Mouse (Mus musculus) Muller cell, postnatal 12 days (primary cell): Measurements from ENCODE around the gene Clptm1l.

Source experiments
- DNase-seq: peaks from one replicate; pipeline ENCODE4 v3.0.0-alpha.2; 2015; ENCODE audit errors: inconsistent ontology term

Gene Clptm1l

DNA sequence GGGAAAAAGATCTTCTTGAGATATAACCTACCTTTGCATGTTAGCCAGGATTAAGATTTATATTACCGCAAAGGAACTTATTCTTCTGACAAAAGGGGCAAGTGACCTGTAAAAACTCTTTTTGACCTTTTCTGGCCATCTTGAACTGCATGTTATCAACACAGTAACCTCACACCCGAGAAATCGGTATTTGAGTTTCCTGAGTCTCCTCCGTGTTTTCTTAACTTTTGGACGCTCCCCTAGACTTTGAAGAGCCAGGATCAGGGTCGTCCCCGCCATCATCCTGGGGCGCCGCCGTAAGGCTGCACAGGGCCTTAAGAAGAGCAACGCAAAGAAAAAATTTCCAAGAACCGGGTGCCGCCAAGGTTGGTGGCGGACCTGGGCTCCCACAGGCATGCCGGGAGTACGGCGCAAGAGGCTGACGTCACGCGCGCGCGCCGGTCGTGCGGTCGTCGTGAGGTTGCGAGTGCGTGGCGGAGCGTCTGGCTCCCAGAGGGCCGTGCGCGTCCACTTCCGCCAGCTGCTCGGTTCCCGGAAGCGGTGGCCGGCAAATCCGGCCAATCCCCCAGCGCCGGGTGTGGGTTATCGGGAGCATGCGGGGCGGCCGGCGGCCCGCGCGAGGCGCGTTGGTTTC, at the start of gene Clptm1l:
TSS of gene Clptm1l (plus strand) at position 485 of the 634 bp plus-strand sequence.
- DNase-seq, result peak; percentile 97

DNA sequence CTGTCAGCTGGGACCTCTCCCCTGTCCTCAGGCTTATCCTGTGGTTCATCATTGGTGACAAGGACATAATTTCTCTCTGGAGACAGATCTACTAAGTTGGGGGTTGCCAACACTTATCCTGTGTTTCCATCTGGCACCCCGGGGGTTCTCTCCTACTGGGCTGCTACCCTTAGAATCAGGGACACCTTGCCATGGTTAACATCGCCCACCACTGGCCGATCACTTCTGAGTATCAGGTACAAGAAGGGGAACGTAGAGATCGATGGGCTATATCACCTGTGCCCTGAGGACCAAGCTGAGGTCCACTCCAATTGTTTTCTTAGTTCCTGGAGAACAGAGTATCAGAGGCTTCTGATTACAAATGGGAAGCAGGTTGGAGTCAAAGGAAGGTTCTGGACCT, 39.6 kb upstream of the Clptm1l start:
- no peak for DNase-seq

DNA sequence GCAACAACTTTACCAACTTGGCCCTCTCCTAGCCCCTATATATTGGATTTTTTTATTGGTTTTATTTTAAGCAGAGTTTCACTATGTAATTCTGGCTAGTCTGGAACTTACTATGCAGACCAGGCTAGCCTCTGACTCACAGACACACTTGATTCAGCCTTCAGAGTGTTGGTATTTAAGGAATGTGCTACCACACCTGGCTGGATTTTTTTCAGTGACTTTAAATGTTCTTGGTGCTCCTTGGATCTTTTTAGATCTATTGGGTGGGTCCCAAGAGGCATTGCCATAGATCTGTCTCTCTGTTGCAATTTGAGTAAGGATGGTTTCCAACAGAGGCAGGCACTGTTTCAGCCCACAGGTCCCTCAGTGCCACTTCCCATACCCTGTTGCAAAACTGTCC, 28.8 kb upstream of the Clptm1l start:
- no peak for DNase-seq

DNA sequence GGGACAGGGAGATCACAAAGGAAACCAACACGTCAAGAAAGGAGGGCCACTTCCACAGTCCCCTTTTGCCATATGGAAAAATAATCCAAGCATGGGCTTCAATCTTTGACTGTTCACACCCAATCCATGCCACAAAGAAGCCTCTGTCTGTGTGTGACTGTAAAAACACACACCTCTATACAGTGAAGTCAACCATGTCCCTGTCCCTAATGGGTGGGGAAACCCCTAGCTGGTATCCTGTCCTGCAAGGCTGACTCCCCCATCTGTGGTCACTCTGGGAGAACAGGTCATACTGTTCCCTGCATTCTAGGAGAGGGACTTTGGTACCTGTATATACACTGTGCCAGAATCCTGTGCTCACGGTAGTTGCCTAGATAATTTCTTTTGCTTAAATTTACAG, 26.5 kb upstream of the Clptm1l start:
- DNase-seq, result no peak

DNA sequence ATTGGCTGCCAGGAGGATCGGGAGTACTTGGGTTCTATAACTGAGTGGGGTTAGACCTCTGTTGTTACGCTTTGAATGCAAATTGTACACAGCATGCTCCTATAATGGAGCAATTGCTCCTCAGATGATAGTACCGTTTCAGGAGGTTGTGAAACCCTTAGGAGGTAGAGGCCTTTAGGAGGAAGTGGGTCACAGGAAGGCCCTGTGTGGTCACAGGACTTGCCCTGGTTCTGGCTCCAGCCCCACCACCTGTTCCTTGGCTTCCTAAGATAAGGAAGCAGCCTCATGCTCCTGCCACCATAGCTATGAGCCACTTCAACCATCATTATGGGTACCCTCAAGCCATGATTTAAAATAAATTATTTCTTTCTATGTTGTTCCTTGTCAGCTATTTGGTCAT, 12.3 kb upstream of the Clptm1l start:
- no peak for DNase-seq

DNA sequence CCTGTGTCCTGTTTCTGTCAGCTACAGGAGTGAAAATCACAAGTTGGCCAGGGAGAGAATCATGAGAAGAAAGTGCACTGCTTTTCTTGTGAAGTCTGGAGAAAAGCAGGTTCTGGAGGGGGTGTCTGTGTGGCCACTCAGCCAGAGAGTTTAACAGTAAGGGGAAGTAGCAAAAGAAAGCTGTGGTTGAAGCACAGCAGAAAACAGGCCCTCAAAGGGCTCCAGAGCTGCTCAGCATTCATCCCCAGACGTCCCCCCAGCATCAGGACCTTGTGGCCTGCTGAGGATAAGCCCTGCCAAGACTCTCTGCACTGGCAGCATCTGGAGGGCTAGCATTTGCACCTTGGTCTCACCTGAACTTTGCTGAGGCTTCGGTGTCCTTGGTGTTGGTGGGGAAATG, 11.3 kb upstream of the Clptm1l start:
- no peak for DNase-seq

DNA sequence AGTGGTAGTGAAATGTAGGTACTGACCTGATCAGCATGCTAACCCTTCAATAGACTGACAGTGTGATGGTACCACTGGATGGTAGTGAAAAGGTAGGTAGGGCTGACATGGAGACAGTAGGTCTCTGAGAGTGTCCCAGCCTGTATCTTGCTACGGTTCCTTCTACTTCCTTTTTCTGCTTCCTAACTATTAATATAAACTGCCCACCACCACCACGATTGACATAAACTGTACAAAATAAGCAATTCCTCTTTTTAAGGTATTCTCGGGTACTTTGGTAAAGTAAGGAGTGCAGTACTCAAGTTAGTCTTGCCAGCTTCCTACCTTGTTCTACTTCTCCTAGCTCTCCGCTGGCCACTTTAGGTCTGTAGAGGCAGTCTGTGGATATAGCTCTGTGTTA, 7.5 kb upstream of the Clptm1l start:
- DNase-seq, result no peak

DNA sequence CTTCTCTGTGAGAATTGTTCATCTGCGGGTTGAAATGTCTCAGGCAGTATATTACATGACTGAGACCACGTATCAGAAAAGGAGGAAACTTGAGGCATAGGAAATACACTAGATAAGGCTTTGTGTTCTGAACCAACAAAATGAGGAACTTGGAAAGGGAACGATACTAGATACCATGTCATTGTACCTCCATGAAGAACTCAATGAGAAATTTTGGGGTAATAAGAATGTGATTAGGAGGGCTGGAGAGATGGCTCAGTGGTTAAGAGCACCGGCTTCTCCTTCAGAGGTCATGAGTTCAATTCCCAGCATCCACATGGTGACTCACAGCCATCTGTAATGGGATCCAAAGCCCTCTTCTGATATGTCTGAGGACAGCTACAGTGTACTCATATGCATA, 3.6 kb upstream of the Clptm1l start:
- no peak for DNase-seq

DNA sequence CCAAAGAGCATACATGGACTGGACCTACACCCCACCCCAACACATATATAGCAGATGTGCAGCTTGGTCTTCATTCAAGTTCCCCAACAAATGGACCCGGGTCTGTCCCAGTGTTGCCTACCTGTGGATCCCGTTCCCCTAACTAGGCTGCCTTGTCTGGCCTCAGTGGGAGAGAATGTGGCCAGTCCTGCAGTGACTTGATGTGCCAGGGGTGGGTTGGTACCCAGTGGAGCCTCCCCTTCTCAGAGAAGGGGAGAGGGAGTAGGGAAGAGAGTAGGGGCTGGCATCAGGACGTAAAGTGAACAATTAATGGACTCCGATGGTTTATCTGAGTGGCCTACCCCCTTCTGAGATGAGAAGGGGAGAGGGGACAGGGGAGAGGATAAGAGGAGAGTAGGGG, 760 bp upstream of the Clptm1l start:
- no peak for DNase-seq

DNA sequence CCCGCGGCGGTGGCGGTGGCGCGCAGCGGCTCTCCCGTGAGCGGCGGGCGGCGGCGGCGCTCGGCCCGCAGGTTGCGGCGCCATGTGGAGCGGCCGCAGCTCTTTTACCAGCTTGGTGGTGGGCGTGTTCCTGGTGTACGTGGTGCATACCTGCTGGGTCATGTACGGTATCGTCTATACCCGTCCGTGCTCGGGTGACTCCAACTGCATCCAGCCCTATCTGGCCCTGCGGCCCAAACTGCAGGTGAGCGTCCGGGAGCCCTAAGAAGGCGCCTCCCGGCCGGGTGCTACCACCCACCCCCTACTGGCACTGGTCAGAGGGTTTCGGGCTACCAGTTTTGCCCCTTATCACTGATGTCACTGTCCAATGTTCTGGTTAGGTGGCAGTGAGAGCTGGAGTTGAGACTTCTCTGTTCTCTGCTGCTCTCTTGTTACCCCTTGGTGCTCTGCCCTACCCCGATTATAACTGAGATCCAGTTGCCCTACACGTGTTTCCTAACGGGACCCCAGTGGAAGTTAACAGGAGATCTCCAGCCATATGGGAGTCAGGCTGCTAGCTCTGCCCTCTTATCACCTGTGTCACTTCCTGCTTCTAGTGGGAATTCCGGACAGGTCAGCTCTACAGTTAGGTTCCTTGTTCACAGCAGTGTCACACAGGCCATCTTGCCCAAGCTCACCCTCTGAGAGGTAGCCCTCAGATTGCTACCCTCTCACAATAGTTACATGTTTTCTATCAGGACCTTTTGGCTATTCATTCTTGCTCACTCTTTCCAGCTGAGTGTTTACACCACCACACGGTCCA, 551 bp downstream of the Clptm1l start:
- DNase-seq, result peak; percentile 33

DNA sequence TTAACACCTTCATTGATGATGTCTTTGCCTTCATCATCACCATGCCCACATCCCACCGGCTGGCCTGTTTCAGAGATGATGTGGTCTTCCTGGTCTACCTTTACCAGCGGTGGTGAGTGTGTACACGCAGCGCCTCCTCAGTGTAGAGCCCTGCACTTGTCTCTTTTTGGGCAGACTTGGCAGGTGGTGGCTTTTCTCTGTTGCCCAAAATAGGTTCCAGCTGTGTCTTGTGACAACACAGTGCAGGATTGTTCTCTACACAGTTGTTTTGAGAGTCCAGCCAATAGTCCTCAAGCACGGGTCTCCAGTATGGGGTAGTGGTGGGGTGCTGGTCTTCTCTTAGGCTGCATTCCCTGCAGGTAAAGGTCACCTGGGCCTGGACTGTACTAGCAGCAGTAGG, 14.6 kb downstream of the Clptm1l start:
- DNase-seq, result no peak

DNA sequence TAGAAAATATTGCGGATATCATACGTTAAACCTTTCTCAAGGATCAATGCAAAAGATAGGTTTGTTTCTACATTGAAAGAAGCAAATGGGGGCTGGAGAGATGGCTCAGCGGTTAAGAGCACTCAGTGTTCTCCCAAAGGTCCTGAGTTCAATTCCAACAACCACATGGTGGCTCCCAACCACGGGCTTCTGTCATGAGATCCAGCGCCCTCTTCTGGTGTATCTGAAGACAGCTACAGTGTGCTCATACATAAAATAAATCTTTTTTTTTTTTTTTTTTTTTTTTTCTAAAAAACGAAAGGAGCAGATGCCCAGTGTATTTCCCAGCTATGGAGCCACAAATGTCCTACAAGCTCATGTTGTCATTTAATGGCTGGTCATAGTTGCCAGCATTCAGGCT, 16.8 kb downstream of the Clptm1l start:
- DNase-seq, result no peak

DNA sequence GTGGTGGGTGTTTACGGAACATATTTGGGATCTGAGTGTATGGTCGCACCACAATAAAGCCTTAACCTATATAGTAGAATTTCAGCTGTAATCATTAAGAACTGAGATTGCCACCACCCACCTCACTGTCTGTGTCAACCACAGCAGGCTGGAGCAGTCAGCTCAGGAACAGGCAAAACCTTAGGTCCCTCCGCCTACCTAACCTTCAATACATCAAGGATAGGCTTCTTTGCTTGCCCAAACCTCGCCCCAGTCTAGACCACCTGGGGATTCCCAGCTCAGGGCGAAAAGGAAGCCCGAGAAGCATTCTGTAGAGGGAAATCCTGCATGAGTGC, 22.6 kb downstream of the Clptm1l start:
- DNase-seq, result no peak

DNA sequence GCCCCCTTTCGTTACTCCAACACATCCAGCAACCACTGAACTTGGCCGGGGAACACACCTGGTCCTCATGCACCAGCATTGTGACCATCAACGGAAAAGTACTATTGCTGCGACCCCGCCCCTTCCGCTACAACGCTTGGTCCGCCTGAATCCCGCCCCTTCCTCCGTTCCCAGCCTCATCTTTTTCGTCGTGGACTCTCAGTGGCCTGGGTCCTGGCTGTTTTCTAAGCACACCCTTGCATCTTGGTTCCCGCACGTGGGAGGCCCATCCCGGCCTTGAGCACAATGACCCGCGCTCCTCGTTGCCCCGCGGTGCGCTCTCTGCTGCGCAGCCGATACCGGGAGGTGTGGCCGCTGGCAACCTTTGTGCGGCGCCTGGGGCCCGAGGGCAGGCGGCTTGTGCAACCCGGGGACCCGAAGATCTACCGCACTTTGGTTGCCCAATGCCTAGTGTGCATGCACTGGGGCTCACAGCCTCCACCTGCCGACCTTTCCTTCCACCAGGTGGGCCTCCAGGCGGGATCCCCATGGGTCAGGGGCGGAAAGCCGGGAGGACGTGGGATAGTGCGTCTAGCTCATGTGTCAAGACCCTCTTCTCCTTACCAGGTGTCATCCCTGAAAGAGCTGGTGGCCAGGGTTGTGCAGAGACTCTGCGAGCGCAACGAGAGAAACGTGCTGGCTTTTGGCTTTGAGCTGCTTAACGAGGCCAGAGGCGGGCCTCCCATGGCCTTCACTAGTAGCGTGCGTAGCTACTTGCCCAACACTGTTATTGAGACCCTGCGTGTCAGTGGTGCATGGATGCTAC, 23.1 kb downstream of the Clptm1l start, which contains the start of gene Tert:
TSS of gene Tert (plus strand) at position 167 of the 805 bp plus-strand sequence.
- peak; percentile 40 for DNase-seq

DNA sequence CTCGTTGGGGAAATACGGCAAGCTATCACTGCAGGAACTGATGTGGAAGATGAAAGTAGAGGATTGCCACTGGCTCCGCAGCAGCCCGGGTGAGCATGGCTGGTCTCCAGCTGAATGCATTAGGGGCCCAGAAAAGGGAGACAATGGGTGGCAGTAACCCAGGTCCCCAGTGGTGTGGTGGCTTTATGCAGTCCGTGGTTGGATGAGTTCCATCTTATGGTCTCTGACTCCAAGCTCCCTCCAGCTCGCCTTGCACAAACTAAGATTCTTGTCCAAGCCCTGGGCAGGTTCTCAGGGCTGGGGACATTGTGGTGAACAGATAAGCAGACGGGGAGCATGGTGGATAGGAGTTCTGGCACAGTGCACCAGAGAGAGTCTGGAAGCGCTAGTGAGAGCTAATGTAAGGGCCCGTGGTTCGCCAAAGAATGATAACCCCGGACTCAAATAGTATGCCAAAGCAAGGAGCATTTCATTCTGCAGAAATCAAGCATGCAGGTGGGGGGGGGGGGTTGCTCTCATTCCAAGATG, 24.8 kb downstream of the Clptm1l start:
- peak; percentile 17 for DNase-seq

DNA sequence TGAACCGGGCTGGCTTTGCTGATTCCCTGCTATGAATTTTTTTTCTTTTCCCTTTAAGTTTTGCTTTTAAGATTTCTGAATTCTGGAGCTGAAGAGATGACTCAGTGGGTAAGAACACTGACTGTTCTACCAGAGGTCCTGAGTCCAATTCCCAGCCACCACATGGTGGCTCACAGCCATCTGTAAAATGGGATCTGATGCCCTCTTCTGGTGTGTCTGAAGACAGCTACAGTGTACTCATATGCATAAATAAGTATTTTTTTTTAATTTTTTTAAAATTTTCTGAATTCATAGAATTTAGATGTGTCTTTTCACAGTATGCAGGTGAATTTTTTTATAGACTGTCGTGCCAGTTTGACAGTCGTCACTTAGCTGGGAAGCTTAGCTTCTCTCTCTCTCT, 28.0 kb downstream of the Clptm1l start:
- no peak for DNase-seq

DNA sequence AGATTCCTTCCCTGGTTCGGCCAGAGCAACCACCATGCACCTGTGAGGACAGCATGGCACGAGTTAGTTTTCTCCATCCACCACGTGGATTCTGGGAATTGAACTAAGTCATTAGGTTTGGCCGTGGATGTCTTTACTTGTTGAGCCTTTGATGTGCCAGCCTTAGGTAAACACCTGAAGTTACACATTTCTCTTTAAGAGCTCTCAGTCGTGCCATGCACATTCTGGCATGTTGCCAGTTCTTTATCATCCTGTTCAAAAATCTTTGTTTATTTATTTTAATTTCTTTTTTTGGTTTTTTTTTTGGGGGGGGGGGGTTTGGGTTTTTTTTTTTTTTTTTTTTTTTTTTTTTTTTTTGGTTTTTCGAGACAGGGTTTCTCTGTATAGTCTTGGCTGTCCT, 34.0 kb downstream of the Clptm1l start:
- DNase-seq, result no peak

DNA sequence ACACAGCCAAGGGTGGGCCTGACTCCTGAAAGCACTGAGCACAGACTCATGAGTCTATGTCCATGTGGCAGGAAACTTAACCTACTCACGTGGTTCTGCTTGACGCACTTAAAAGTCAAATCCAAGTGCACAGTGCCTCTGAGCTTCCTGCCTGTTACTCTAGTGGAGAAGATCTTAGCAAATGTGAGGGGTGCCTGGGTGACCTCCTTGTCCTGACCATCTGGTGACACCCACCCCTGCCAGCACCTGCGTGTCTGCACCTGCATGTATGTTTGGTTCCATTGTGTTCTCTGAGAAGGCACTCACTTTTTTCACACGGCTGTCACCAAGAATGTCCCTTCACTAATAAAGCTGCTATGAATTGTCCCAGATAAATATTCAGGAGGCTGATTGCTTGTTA, 37.5 kb downstream of the Clptm1l start:
- DNase-seq, result no peak

DNA sequence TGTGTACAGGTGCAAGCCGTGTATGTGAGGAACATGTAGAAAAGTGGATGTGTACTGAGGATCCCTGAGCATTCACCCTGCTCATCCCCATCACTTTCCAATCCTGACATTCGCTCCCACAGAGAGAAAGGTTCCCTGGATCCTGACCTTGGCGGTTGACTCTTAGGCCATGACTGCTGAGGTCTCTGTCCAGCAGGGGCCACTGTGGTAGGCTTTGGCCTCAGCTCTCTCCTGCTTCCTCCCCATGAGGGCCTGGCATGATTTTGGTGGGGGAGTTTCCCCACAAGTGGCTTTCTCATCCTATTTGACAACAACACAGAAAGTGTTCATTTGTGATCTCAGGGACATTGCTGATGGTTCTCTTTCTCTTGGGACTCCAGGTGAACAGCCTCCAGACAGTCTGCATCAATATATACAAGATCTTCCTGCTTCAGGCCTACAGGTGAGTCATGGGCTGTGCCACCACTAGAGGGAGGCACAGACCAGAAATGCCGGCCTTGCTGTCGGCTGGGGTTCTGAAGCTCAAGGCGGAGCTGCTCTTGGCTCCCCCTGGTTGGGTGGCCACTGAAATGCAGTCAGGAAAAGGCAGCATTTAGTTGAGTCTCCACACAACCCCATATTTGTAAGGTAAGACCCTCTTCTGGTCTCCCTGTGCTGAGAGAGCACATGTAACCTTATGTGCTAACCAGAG, 42.7 kb downstream of the Clptm1l start:
- DNase-seq, result peak; percentile 40

DNA sequence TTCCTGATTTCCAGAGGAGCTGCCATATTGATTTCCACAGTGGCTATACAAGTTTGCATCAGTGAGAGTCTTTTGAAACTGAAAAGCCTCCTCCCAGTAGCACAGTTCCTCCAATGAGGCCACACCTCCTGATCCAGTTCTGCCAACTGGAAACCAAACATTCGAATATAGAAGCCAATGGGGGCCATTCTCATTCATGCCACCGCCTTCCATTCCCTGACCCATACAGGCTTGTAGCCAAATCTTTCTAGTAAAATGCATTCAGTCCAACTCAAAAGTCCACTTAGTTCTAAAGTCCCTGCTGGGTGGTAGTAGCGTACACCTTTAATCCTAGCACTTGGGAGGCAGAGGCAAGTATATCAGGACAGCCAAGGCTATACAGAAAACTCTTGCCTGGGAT, 49.5 kb downstream of the Clptm1l start:
- DNase-seq, result no peak

DNA sequence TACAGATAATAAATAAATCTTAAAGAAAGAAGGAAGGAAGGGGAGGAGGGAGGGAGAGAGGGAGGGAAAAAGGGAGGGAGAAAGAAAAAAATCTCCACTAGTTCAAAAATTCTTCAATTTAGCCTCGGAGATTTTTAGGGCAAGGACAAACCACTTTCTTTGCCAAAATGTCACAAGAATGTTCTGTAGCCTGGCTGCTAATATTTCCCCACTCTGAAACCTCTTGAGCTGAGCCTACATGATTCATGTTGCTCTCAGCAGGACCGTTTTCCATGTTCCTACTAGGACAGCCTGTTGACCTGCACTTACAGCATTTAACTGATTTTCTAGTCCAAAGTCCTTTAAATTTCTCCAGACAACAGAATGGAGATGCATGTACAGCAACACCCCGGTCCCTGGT, 51.2 kb downstream of the Clptm1l start:
- DNase-seq, result no peak

DNA sequence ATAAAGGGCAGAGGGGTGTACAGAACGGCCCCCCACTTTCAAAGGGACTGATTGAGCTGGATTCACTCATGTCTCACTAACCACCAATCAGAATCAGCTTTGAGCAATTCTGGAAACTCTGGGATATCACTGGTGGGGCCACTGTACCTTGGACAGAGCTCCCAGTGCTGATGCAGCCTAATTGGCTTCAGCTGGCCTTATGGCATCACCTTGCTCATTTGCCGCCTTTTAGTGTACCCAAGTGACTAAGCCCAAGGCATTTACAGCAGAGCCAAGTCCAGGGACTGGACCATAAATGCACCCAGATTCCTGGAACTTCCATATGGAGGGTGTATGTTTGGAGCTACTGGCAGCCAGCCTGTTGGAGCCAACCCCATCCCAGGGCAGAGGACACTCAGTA, 55.1 kb downstream of the Clptm1l start:
- DNase-seq, result no peak
